Comparison of ENCODE assay signal across 8 mouse cellular contexts in the genomic region with DNA sequence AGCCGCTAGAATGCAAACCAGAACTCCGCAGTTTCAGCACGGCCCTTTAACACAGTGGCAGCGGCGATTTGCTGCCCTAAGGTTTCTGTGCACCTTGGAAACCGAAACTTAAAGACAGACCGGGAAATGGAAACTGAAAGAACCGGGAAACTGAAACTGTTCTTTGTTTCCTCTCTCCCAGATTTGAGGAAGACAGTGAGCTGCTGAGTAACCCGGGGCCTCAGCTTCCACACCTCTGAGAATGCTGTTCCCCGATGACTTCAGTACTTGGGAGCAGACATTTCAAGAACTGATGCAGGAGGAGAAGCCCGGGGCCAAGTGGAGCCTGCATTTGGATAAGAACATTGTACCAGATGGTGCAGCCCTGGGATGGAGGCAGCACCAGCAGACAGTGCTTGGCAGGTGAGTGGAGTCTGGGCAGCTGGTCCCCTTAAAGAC.
DNase-seq lines count a peak whose midpoint lies in the region; ATAC-seq and TF ChIP-seq lines count a peak whose summit lies in the region.

No protein-coding gene starts in this region.

- no peak for TF ChIP-seq CTCF in brain, embryonic 14.5 days (IDR thresholded peaks at IDR 0.05; ENCODE audit: borderline replicate concordance, extremely low read depth, insufficient read depth, insufficient read length)
- no peak for TF ChIP-seq CTCF in lung, embryonic 14.5 days (IDR thresholded peaks at IDR 0.05; ENCODE audit: low read depth)

- H3K9me3 ChIP-seq in forebrain, embryonic 11.5 days (ENCODE audit: control insufficient read depth, low read length), result no peaks in the 10 kb centered on the region
- H3K9me3 ChIP-seq in lung, embryonic 14.5 days (ENCODE audit: low read depth, low read length), result no peaks in the 10 kb centered on the region

- no peak overlapping the region for H3K27ac ChIP-seq in forebrain, embryonic 11.5 days (ENCODE audit: low read depth, low read length)
- H3K27ac ChIP-seq in lung, embryonic 14.5 days (ENCODE audit: low read depth), result no peak overlapping the region

- WGBS in forebrain, embryonic 11.5 days, result 45% methylated on average over 11 of the region's 11 CpGs
- WGBS in lung, embryonic 14.5 days, result 24% methylated on average over 11 of the region's 11 CpGs

- peak; percentile 37 for DNase-seq in Muller cell, postnatal 12 days (ENCODE audit: inconsistent ontology term)
- DNase-seq in brain, embryonic 14.5 days (ENCODE audit: low read depth), result peak; percentile 72
- no peak for DNase-seq in forebrain, embryonic 11.5 days (ENCODE audit: low spot score)
- DNase-seq in heart, postnatal 4 days, result peak; percentile 20
- peak; percentile 28 for DNase-seq in layer of hippocampus, adult 11-12 months (ENCODE audit: low spot score)
- DNase-seq in lung, embryonic 14.5 days, result peak; percentile 56
- peak; percentile 1 for DNase-seq in ovary, adult 18-20 months (ENCODE audit: low spot score)
- peak; percentile 23 to 29 for DNase-seq in urinary bladder, postnatal 36 days (ENCODE audit: low spot score in 2 of 2)

- H3K4me1 ChIP-seq in forebrain, embryonic 11.5 days (replicated peaks; ENCODE audit: control insufficient read depth, insufficient read depth, low read length), result 0 out of 2 replicates have a peak, but pooled peaks cover 3% of the 10 kb centered on the region
- H3K4me1 ChIP-seq in lung, embryonic 14.5 days (ENCODE audit: insufficient read depth), result no peaks in the 10 kb centered on the region

- no peaks in the 10 kb centered on the region for H3K36me3 ChIP-seq in forebrain, embryonic 11.5 days (ENCODE audit: control insufficient read depth, insufficient read depth, low read length)
- no peaks in the 10 kb centered on the region for H3K36me3 ChIP-seq in lung, embryonic 14.5 days (ENCODE audit: insufficient read depth)

- H3K4me3 ChIP-seq in forebrain, embryonic 11.5 days (ENCODE audit: low read depth, low read length), result no peak overlapping the region
- peak overlapping the region; percentile 22 for H3K4me3 ChIP-seq in lung, embryonic 14.5 days (ENCODE audit: low read depth, low read length)

- no peak for TF ChIP-seq POLR2A in brain, embryonic 14.5 days (IDR thresholded peaks at IDR 0.05; ENCODE audit: borderline replicate concordance, extremely low read depth, insufficient read depth, insufficient read length, poor library complexity, severe bottlenecking)

- 0 out of 2 replicates have a peak overlapping the region, but pooled peaks have one; percentile 24 for H3K4me2 ChIP-seq in forebrain, embryonic 11.5 days (ENCODE audit: low read depth, low read length, severe bottlenecking)
- H3K4me2 ChIP-seq in lung, embryonic 14.5 days, result peak overlapping the region; percentile 49

- H3K27me3 ChIP-seq in forebrain, embryonic 11.5 days (ENCODE audit: control insufficient read depth, insufficient read depth, low read length), result no peaks in the 10 kb centered on the region
- no peaks in the 10 kb centered on the region for H3K27me3 ChIP-seq in lung, embryonic 14.5 days (ENCODE audit: insufficient read depth, low read length)

- H3K9ac ChIP-seq in forebrain, embryonic 11.5 days (ENCODE audit: low read length), result peak overlapping the region; percentile 23; the same call in 1 of the 2 replicates
- H3K9ac ChIP-seq in lung, embryonic 14.5 days, result peak overlapping the region; percentile 36

- no peak for ATAC-seq in forebrain, embryonic 11.5 days (replicated peaks; ENCODE audit: low FRiP score)
- ATAC-seq in lung, embryonic 14.5 days (ENCODE audit: insufficient read depth), result no peak
